Mouse (Mus musculus): ENCODE results near the gene Zic4.

GRCm38 (mm10) chr9:91377036-91377872, 15.0 kb downstream of the Zic4 start:
- TF ChIP-seq GATA1 (IDR thresholded peaks at IDR 0.05; ENCODE audit: low read length) (no peak), TAL1 (IDR thresholded peaks at IDR 0.05; ENCODE audit: low read length) (no peak)

Data from erythroblast, embryonic 14.5 days (primary cell).